Mouse (Mus musculus) monocyte, adult 2 months (primary cell): ENCODE results near the gene Scaf11.
A peak's percentile ranks its signal among the peaks of the same experiment; 100 is the strongest.
"Not testable (repeated sequence)": the region's sequence is repeated elsewhere in the genome, so short reads cannot be mapped to it uniquely, and the experiment has no call there.

ENCODE experiments used
- DNase-seq, 2 experiments: peaks; one replicate each; pipeline ENCODE4 v3.0.0; 2022; ENCODE audit warnings: low spot score in 2 of 2, low read depth in 1 of 2

The Scaf11 gene

DNA sequence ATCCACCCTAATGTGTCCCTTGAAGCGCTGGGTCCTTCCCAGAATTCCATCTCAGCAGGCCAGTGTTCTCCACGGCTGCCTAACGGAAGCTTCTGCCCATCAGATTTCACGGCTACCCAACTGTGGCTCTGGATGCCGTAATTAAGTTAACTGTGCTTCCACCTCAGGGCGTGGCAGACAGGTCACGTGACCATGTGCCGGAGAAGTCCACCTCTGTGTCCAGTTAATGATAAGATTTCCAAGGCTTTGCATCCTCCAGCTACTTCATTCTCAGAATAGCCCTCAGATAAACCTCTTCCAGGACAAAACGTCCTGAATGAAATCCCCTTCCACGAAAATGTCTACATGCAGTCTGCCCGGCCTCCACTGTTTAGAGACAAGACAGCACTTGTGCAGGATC is 4.4 kb upstream of the Scaf11 start:
- DNase-seq, result no peak

DNA sequence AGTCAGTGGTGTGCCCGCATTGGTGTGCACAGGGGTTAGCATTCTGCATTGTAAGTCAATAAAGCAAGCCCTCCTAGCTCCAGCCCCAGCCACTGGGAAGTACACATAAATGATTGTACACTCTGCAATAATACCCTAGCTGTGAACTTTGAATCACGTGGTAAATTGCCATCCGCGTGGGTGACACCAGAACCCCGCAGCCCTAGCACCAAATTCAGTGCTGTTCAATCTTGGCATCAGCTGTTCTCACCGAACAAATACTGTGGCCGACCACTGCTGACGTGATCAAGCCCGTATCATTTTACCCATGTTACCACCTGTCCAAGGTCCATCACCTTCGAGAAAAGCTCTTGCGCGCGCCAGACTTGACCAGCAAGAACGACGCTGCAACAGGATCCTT is 3.2 kb upstream of the Scaf11 start:
- DNase-seq, result no peak

DNA sequence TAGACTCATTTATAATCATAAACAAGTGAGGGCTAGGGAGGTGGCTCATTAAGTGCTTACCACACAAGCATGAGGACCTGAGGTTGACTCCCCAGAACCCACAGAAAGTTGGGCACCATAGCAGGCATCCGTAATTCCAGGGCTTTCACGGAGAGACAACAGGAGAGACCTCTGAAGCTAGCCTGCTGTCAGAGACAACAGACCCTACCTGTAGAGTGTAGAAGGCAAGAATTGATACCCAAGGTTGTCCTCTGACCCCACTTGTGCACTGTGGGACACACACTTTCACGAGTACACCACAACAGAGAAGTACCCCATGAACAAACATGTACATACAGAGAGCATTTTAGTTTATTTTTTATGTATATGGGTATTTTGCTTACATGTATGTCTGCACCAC is 2.0 kb upstream of the Scaf11 start:
- no peak for DNase-seq

DNA sequence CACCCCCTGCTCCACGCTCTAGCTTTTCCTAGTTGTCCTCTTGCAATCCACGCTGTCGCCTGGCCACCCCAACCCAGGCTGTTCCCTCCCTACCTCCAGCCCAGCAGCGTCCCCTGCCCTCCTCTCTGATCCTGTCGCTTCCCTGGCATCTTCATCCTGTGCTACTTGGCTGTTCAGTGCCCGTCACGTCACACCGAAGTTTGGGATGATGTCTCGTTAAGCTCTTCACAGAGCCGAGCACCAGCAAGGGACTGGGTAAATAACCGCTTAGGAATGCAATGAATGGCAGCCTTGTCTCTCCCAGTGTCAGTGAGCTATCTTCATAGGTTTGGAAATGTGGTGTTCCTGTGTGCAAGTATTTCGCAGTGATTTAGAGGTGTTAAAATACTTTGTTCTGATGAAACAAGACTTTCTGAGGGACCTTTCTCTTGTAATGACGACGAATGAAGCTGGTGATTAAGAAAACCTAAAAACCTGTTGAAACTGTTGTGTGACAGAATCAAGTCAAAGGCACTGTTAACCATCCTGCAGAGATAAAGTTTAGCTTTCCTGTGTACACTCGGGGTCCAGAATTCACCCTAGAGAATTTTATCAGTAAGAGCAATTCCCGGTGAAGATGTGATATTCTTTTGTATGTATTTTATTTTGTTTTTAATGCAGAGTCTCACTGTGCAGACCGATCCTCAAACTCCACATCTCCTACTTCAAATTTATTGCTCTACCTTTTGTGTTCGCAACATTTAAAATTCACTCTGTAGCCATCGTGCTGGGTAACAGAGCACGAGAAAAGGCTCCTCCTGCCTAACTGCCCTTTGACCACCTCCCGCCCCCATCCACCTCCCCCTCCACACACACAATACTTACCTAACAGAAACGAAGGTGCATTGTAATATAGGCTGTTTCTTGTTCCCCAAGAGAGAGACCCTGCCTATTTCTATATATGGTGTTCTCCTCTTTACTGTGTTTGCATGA is 1.2 kb upstream of the Scaf11 start:
- DNase-seq, result no peak

DNA sequence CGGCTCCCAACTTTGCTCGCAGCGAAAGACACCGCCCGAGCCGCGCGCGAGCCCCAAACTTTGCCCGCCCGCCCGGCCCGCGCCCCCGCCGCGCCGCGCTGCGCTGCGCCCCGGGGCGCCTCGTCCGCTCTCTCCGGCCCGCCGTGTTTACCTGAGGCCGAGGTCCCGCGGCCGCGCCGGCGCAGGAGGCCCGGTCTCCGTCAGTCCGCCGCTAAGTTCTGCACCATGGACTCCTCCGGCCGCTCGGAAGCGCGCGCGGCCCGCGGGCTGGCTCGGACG is 253 bp downstream of the Scaf11 start:
- no peak for DNase-seq

DNA sequence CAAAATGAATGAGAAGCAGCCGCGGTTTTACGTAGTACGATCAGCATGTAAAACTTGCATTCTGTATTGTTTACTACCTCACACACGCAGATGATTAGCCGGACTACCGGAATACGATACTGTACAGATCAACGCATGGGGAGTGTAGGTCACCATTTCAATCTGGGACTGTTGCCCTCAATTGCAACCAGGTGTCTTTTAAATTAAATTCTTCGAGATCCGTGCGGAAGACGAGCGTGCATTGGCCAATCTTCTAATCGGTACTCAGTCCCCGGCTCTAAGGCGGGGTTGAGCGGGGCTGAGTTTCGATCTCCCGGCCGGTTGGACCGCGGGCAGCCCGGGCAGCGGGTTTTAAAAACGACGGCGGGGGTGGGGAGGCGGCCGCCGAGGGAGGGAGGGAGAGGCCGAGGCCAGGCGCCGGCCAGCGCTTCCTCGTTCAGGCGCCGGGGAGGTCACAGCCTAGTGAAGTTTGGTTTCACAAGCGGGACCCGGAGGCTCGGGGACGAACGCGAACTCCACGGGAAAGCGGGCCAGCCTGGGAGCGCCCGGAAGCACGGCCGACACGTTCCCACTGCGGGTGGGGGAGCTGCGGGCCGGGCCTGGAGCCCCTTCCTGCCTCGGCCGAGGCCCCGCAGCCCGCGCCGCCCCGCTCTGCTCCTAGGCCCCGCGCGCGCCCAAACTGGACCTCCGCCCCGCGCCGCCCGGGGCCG is 747 bp downstream of the Scaf11 start:
- peak in 1 of 2 experiments; percentile 33 for DNase-seq

DNA sequence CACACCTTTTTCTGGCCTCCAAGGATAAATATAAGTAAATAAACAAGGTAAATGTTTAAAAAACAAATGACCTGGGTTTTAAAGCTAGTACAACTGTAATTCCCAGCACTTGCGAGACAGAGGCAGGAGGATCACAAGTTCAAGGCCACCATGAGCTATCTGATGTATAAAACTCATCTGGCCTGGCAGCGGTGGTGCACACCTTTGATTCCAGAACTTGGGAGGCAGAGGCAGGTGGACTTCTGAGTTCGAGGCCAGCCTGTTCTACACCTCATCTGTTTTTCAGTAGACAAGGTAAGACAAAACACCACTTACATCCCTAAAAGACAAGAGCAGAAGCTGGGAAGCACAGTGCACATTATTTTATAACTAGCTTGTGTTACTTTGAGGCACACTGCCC is 2.4 kb downstream of the Scaf11 start:
- no peak for DNase-seq

DNA sequence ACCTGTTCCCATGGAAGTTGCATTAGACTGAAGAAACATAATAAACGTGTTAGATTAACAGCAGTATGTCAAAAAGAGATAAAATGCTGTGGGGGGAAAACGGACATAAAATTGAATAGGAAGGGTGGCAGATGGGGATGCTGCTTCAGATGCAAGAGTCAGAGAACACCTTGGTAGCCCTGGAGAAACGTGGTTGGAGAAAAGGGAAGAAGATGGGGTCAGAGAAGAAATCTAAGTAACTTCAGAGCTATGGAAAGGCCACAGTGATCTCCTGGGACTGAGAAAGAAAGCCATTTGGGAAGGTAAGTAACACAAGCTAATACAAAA is 3.3 kb downstream of the Scaf11 start:
- no peak for DNase-seq

DNA sequence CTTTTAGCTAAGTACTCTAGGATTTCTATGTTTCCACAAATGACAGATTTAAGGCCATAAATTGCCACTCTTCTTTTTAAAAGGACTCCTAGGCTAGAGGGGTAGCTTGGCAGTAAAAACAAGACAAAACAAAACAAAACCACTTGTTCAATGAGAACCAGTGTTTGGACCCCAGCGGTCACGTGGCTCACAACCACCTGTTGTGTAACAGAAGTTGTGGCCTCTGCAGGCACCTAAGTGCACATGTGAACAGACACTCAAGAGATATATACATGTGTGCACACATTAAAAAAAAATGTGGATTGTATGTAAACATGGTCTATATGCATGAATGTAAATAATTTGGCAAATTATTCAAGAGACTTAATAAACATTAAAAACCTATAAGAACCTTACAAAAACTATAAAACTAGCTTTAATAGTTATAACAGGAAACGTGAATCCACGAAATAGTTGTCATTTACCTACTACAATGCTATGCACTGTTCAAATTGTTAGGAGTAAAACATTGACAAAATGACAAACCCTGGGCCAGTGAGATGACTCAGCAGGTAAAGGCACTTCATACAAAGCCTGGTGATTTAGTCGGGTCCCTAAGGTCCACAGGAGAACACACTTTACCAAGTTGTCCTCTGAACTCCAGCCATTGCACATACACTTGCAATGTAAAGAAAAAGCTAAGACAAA is 3.8 kb downstream of the Scaf11 start:
- no peak for DNase-seq

DNA sequence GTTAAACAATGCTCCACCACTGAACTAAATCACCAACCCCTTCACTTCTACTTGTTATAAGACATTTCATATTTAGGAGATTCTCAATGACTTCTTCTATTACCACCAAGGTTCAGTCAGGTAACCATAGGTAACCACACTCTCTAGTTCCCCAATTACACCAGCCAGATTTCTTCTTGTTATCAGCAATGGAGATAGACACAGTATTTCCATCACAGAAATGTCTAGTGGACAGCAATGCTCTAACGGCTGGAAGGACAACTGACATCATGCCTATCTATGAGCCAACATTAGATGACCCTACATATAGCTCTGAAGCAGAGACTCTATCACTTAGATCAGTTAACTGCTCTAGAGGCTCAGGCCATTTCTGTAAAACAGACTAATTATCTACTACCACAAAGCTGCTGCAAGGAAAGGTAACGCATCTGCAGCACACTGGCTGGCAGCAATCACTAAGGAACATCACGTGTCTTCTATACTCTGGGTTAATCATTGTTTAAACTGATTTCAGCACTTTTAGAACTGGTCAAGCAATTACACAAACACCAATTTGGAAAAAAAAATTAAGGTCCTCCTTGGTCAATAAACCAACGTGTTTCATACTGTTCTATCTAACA is 4.9 kb downstream of the Scaf11 start:
- no peak for DNase-seq

DNA sequence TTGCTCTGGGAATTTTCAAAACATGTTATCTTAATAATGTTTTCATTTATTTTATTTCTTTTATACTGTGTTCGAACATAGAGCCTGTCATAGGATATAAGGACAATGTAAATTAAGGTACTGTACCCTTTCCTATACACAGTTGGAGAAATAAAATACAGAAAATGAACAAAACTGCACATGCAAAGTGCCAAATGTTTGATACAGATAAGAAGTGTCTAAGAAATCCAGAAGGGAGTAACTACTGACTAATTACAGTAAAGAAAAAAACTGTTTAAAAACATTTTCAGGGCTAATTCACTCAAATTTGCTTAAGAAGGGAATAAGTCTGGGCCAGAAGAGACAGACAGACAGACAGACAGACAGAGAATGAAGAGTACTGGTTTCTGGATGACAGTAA is 7.3 kb downstream of the Scaf11 start:
- DNase-seq, result no peak

DNA sequence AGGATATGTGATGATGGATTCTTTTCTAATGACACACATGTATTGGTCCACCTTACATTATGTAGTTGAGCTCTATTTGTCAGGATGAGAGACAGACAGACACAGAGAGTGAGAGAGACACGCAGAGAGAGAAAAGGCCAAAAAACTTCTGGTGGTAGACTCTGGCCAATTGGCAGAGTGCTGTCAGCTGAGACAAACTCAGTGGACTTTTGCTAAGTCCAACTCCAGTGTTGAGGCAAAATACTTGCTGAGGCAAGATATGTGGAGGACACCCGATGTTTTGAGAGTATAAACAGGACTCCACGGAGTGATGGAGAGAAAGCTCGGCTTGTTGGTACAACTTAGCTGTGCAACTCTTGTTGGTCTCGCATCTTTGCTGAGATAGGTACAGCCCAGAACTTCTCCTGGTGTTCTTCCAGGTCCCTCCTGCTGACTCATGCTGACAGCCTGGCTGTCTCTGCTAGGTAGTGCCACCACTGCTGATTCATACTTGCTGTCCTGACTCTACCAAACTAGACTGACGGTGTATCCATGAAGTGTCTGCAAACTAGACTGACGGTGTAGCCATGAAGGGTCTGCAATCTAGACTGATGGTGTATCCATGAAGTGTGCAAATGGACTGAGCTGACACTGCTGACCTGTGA is 11.9 kb downstream of the Scaf11 start:
- no peak for DNase-seq

DNA sequence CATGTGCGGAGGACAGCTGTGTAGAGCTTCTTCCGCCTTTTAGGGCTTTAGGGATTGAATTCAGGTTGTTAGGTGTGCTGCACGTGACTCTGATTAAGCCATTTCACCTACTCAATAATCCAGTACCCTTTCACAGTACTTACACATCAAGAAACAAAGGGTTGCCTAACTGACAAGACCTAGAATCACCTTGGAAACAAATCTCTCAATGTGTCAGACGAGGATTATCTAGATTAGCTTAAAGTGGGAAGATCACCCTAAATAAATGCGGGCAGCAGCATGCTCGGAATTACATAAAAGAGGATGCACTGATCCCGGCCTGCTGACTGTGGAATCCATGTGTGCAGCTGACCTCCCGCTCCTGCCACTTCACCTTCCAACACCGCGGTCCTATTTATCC is 13.9 kb downstream of the Scaf11 start:
- no peak for DNase-seq

DNA sequence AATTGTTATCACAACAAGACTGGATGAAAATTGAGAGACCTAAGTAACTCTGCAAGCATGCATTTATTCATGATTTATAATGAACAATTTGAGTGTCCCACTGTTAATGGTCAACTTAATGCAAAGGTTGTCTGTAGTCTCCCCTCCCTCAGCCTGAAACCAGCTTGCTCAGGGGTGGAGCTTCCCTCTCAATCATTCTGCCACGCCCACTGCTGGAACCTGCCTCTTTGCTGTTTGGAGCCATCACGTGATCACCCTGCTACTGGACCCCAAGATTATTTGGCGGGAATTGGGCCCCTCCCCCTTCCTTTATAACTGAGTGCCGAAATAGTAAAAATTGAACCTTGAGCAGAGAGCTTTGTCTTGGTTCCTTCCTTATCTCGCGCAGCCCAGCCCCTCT is 19.2 kb downstream of the Scaf11 start:
- DNase-seq, result not testable (repeated sequence)

DNA sequence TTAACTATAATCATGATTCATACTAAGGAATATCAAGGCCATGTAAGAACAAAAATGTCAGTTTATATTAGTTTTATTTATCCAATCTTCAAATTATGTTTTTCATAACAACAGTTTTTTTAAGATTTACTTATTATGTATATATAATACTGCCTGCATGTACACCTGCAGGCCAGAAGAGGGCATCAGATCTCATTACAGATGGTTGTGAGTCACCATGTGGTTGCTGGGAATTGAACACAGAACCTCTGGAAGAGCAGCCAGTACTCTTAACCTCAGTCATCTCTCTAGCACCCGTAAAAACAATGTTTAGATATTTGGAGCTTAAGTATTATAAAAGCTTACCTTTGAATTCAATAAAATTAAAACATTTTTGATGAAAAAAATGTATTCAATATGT is 26.4 kb downstream of the Scaf11 start:
- no peak for DNase-seq

DNA sequence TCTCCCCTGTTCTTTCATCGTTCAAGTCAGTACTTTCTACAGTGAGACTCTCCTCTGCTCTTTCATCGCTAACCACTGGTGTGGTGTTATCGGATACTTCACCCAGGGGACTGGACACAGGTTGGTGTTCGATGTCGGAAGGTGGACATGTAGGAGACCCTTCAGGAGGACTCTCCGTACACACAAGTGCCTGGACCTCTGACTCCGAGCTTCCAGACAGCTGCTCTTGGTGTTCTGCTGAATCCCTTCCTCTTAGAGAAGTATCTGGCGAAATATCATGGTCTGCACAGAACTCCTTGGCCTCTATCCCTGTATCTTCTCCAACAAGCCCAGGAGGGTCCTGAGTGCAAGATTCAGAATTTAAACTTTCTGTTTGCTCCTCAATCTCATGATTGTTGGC is 40.7 kb downstream of the Scaf11 start:
- no peak for DNase-seq

DNA sequence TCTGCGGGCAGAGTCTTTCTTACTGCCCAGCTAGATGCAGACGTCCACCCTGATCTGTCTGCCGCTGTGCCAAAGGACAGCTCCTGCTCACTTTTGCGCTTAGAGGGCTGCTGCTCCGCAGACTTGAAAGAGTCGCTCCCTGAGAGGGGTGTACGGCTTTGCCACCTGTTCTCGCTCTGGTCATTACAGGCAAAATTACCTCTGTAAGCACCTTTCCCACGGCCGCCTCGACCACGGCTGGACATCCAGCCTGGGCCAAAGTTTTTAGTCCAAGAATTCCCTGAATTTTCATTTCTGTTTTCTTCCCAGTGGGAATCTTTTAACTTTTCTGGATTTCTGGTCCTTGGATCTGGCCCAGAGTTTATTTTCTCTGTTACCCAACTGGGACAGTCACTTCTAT is 42.5 kb downstream of the Scaf11 start:
- DNase-seq, result no peak

DNA sequence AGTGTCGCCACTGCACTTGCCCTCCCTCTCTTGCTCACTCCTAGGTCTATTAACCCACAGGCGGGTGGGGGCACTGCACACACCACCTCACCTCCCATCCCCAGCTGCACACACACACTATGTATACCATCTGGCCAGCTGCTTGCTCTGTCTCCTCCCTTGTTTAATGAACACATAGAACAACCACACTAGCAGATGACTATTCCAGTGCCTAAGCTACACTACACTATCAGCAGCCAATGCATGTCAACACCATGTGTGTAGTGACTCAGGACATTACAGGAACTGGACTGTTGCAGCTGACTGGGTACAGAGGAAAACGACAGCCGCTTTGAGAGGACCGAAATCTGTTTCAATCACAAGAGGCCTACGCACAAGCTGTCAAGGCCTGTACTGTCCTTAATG is 51.9 kb downstream of the Scaf11 start:
- DNase-seq, result no peak

DNA sequence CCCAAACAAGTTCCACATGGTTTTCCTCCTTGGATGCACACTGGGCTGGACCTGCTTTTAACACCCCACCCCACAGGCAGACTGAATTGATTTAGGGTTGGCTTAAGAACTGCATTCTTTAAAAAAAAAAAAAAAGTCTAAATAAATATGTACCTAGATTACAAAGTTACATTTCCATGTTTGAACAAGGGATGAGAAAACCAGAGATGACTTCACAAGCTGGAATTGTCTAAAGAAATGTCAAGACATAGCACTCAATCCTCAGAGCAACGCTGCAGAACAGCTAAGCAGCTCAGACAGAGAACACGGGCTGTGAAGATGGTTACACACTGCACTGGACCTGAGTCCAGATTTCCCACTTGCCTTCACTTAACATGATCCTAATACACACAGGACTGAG is 53.5 kb downstream of the Scaf11 start:
- no peak for DNase-seq

DNA sequence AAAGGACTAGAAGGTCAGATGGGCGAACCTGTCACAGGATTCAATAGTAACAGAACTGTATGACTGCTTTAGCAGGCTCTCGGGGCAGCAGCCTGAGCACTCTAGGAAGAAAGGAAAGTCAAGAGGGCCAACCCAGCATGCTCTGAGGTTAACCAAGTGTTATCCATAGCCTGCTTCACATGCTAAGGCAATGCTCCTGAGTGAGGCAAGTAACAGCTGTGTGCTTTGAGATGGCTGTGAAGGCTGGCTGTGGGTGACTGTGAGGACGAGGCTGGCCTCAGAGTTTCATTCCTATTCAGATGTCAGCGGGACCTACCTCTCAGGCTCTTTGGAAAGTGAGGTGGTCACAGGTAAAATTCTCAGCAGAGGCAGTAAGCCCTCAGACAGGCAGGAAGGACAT is 54.4 kb downstream of the Scaf11 start:
- no peak for DNase-seq

DNA sequence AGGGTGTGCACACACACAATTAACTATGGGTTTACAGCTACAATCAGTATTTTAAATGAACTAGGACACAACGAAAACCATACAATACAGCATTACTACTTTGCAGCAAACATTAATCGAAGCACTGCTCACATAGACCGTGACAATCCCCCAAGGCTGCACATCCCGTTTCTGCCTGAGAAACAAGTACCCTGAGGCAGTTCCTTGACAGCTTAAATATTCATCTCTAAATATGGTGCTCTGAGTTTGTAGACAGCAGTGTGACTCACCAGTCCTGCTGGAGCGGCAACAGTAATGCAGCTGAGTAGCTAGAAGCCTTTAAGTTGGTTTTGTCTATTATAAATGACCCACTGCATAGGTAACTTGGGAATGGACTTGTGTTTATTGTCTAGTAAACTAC is 55.1 kb downstream of the Scaf11 start:
- no peak for DNase-seq
